Mouse (Mus musculus) gonadal fat pad, adult 2 months (tissue): ENCODE data around the gene Tnfrsf13b. TPM values are rescaled to one million over a fixed set of nuclear protein-coding genes. Genes with fewer than 3 reads are reported as not detected.
"Not testable (repeated sequence)": the region's sequence is repeated elsewhere in the genome, so short reads cannot be mapped to it uniquely, and the experiment has no call there.

Source experiments
- DNase-seq: peaks from one replicate; pipeline ENCODE4 v3.0.0-alpha.2; 2012; ENCODE audit warnings: low read depth
- polyA plus RNA-seq: library from polyadenylated mRNA; depleted of rRNA; stranded (reverse); fragments of >200 nt; gene quantifications from 2 replicates; pipeline ENCODE4 v1.2.3, GENCODE M21; 2012; rRNA removed

The Tnfrsf13b gene
- polyA plus RNA-seq, 1 experiment: 5.0 TPM

DNA sequence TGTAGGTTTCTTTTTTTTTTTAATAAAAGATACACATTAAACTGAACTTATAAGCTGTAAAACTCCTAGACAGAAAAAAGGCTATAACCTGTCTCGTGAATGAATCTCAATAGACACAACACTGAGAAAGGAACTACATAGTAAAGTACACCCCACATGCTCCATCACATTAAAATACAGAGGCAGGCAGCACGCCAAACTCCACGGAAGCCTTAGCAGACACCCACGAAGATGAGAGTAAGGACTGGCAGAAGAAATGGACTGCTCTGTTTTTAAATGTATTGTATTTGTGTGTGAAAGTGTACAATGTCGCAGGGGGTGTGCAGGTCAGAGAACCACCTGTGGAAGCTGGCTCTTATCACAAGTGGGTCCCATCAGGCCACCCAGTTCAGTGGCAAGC is 43.6 kb downstream of the Tnfrsf13b start:
- DNase-seq: no peak

DNA sequence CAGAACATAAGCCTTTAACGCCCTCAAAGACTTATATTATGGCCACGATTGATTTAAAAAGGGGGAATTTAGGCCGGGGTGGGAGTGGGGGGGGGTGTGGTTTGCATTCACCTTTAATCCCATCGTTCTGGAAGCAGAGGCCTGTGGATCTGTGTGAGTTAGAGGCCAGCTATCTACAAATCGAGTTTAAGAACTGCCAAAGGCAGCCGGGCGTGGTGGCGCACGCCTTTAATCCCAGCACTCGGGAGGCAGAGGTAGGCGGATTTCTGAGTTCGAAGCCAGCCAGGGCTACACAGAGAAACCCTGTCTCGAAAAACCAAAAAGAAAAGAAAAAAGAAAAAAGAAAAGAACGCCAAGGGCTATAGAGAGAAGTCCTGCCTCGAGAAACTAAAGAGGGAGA is 46.9 kb downstream of the Tnfrsf13b start:
- DNase-seq: not testable (repeated sequence)

DNA sequence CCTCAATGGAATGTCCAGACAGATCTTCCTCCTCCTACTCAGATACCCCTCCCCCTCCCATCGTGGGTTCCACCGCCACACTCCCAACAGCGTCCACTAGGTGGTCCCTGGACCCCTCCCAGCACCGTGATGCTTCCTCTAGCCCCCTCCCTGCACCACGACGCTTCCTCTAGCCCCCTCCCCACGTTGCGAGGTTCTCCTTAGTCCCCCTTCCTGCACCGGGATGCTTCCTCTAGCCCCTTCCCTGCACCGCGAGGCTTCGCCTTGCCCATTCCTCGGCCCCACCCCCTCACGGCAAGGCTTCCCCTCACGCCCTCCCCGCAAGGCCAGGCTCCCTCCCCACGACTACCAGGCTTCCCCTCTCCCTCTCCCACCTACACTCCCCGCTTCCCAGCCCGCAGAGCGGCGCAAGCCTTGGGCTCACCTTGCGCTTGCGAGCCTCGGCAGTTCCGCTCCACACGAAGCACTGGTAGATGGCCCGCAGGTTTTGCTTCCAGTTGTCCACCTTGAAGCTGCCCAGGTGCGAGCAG is 47.8 kb downstream of the Tnfrsf13b start:
- no peak for DNase-seq

DNA sequence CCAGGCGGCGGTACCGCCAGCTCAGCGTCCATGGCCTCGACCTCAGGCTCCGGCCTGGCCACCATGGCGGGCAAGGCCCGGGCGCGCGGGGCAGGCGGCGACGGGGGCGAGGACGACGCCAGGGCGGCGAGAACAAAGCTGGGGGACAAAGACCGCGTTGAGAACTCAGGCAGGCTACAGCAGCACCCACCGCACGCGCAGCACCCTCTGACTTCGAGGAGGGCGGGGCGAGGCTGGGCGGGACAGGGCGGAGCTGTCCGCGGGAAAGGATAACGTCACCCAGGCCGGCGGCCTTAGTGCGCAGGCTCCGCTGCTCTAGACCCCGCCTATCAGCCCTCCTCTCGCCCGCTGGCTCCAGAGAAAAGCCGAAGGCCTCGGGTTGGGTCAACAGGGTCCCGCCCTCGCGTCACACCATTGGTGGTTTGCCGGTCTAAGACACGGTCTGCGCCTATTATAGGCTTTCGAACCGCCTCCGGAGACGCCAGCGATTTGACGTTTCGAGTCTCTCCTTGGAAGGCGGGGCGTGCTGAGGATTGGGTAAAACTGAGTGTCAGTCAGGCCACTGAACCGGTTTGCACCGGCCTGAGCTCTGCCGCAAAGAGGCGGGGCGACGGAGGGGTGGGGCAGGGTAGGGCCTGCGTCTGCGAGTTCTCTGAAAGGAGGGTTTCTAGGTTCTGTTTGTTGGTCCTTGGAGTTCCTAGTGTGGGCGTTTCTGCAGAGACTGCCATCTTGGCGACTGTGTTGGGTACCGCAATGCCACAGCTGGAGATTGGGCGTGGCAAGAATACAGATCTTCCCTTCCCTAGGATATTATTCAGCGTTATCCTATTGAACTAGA is 48.5 kb downstream of the Tnfrsf13b start, which contains the start of gene Usp22:
TSS of gene Usp22 (minus strand) at position 235 of the 838 bp plus-strand sequence.
- DNase-seq: peak; percentile 96

DNA sequence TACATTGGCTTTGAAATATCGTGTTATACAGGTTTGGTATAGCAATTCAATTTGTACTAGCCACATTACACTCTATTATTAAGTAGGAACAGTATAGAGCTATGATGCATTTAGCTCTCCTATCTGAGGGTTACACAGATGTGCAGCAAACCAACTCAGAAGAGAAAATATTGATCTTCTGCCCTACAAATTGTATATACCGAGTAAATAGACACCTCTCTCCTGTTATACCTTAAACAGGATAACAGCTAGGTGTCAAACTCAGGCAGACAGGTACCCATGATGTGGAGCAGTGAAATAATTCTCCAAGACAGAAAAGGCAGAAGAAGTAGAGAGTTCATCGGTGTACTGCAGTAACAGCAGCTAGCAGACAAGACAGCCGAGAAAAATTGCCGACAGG is 49.2 kb downstream of the Tnfrsf13b start:
- no peak for DNase-seq

DNA sequence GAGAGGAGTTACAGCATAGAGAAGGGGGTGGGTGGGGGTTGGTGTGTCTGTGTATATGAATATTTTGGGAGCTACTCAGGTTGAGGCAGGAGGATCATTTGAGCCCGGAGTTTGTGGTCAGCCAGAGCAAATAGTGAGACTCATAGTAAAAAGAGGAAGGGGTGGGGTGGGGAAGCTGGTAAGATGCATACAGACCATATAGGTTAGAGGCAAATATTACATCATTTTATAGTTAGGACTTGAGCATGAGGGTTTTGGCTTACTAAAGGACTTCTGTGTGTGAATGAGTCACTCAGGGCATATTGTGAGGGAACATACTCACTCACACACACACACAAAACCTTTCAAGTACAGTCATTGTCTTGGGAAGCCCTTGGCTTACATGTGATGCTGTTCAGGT is 49.8 kb downstream of the Tnfrsf13b start:
- DNase-seq: no peak

DNA sequence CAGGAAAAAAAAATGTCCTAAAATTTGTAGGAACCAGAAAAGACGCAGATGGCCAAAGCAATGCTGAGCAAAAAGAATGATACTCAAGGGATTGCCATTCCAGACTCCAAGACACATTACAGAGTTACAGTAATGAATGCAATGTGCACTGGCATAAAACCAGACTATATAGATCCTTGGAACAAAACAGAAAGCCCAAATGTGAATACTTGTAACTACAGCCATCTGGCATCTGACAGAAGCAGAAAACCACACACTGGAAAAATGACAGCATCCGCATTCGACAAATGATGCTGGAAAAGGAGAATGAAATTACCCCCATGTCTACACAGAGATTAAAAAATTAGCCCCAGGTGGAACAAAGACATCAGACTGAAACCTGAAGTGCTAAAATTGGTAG is 53.8 kb downstream of the Tnfrsf13b start:
- no peak for DNase-seq

DNA sequence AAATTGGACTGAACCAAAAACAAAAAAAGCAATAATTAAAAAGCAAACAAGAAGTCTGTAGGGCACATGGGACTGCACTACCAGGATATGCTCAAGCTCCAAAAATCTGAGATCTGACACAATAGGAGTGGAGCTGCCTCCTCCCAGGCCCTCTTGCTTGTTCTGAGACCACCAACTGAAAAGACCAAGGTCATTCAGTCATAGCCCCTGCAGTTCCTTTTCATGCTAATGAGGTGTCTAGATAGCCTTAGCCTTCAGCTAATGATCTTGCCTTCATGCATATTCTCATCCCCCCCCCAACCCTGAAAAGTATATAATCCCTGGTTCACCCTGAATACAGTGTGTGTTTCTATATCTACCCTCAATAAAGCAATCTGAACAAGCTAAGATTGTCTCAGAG is 55.1 kb downstream of the Tnfrsf13b start:
- no peak for DNase-seq

DNA sequence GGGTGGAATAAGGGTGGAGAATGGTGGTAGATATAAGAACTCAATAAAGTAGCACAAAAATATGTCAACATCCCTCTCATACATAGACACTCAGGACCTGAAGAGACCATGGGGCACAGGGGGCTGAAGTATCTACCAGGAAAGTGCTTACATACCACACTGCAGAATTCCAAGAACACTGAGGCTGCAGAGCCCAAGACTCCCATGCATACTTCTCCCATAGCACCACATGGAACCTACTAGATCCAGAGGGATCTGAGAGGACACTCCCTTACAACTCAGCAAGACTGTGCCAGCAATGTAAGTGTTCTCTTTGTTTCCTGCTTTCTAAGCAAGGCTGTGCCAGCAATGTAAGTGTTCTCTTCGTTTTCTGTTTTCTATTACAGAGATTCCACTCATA is 57.3 kb downstream of the Tnfrsf13b start:
- no peak for DNase-seq

DNA sequence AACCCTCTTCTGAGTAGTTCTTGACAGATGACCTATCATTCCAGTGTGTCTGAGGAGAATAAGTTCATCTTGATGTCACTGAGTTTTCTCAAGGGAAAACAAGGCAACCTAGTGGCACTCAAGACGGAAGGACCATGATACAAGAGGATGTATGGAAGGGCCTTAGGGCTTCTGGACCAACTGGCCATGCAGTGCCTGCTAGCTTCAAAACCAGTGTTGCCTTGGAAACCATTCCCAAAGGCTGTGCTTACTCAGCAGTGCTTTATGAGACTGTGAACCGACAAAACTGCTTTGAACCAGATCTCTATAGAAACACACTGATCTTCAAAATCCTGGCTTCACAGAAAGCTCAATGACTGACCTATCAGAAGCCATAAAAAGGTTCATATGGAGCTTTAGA is 64.2 kb downstream of the Tnfrsf13b start:
- no peak for DNase-seq

DNA sequence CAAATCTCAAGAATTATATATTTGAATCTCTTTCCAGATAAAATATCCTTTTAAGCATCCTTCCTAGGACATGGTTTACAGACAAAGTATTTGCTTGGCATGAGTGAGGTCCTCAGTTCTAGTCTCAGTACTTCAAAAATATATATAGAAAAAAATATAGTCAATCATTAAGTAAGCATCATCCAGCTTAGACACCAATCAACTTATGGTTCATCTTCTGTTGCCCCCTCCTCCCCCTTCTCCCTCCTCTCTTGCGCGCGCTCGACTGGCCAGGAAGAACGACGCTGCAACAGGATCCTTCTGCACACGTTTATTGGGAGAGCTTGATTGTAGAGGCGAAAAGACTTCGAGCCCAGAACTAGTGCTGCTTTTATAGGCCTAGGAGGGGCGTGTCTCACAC is 65.6 kb downstream of the Tnfrsf13b start:
- not testable (repeated sequence) for DNase-seq

DNA sequence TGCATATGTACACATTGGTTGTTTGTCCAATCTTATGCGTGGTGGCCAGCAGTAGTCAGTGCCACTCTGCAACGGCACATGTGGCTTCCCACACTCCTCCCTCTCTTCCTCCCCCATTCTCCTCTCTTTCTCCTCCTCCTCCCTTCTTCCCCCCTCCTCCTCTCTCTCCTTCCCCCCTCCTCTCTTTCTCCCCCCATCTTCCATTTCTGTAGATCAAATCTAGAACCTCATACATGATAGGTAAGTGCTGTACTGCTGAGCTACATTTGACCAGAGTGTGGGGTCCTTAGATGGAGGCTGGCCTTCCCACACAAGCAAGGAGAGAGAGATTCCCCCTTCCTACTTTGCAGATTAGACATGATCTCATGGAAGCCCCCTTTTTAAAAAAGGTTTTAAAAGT is 66.2 kb downstream of the Tnfrsf13b start:
- no peak for DNase-seq

DNA sequence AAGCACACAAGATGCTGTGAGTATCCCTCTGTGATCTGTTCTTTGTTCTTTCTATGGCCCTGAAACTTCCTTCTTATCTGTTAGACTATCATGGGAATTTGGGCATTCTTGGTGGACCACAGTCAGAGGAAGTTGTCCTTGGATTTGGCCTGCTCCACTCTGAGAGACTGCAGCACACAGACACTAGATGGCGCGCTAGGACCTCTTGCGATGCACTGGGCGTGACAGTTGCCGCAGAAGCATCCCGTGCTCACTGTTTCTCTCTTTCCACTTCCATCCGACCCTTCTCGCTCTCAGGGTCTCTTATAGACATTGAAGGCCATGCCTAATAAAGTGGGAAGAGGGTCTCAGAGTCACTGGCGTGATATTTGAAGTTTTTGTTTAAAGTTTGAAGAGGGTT is 66.8 kb downstream of the Tnfrsf13b start:
- no peak for DNase-seq

DNA sequence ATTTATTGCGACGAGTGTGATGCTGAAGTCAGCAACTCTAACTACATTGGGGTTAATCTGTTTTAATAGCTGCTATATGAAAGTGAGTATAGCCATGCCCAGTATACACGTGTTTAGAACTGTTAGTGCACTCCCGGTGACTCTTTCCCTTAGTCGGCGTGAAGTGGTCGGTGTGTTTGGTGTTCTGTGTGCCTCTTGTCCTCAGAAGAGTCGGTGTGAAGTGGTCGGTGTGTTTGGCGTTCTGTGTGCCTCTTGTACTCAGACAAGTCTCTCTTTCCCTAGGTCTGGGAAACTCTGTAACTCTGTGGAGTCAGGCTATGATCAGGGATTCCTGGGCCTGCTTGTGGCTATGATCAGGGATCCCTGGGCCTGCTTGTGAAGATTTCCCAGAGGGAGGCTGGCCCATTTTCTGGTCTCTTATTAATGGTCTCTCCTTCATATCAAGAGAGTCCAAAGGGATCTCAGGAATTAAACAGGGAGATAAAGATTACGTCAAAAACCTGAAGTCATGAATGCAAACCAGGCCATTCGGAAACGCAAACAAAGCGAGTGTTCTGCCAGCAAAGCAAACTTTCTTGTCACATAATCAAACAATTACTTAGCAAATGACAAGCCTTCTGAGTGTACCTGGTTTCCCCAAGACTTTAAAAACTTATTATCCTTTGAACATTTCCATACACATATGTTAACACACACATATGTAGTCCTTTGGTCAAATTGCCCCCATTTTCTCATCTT is 70.2 kb downstream of the Tnfrsf13b start:
- no peak for DNase-seq

DNA sequence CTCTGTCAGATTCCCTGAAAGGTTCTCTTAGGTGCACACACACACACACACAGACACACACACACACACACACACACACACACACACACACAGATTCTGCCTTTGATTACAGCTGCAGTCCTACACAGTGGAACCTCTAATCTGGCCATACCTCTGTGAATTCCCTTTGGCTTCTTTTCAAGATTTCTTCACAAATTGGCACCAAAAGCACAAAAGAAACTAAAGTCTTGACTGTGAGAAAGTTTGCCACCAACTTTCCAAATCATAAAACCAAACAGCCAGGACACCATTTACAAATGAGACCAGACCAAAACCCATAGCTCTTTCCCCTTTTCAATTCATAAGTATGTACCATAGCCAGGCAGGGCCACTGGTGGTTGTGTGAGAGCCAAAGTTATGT is 71.4 kb downstream of the Tnfrsf13b start:
- DNase-seq: no peak

Other genes starting within 250 kb of the Tnfrsf13b start
- 69.1 TPM in 2 replicates for gene Tmem11, start 247.5 kb upstream of the Tnfrsf13b start, polyA plus RNA-seq
- 39.7 and 44.6 TPM in 2 replicates for gene Natd1, start 212.0 kb upstream of the Tnfrsf13b start, polyA plus RNA-seq
- gene Map2k3, start 194.7 kb upstream of the Tnfrsf13b start, polyA plus RNA-seq: 30.9 and 35.9 TPM in 2 replicates
- gene Kcnj12, start 104.2 kb upstream of the Tnfrsf13b start, polyA plus RNA-seq: 4.0 and 7.3 TPM in 2 replicates
- gene Usp22, start 48.3 kb downstream of the Tnfrsf13b start, polyA plus RNA-seq: 44.6 and 70.2 TPM in 2 replicates
- 7.1 and 8.0 TPM in 2 replicates for gene Aldh3a1, start 80.8 kb downstream of the Tnfrsf13b start, polyA plus RNA-seq
- gene Aldh3a2, start 140.7 kb downstream of the Tnfrsf13b start, polyA plus RNA-seq: 98.8 and 111 TPM in 2 replicates
- 1.8 and 2.8 TPM in 2 replicates for gene Slc47a2, start 216.1 kb downstream of the Tnfrsf13b start, polyA plus RNA-seq